Mouse (Mus musculus) MEL (cell line): ENCODE measurements around the gene Rfx4. TPM values are rescaled to one million over a fixed set of nuclear protein-coding genes. Genes with fewer than 3 reads are reported as not detected.

Experiments
- DNase-seq: peaks from one replicate; pipeline ENCODE4 v3.0.0; 2011; ENCODE audit warnings: low read depth, low spot score
- H3K27ac ChIP-seq: 2 replicates; pipeline ENCODE4 v1.5.1; 2012; ENCODE audit warnings: low read depth, mild to moderate bottlenecking, control low read depth, low read length, moderate library complexity; ENCODE audit not compliant: control insufficient read depth
- H3K27me3 ChIP-seq, 2 experiments: fragments of 150-350 bp in 1 of 2; sonication (generic) in 1 of 2; 2 replicates each; pipeline ENCODE4 v1.6.1; 2012; ENCODE audit warnings: low read length in 2 of 2, mild to moderate bottlenecking in 2 of 2, improper control_type of control experiment in 1 of 2, moderate library complexity in 1 of 2; ENCODE audit not compliant: insufficient read depth in 2 of 2, control insufficient read depth in 1 of 2
- H3K36me3 ChIP-seq, 2 experiments: 2 replicates each; pipeline ENCODE4 v1.6.1; 2012 to 2014; ENCODE audit warnings: low read length in 2 of 2, improper control_type of control experiment in 1 of 2, inconsistent platforms in 1 of 2, mild to moderate bottlenecking in 1 of 2; ENCODE audit not compliant: insufficient read depth in 2 of 2, control insufficient read depth in 1 of 2
- H3K4me1 ChIP-seq, 2 experiments: fragments of 150-350 bp in 1 of 2; sonication (generic) in 1 of 2; 2 replicates each; pipeline ENCODE4 v1.6.1; 2012; ENCODE audit warnings: low read length in 2 of 2, improper control_type of control experiment in 1 of 2, mild to moderate bottlenecking in 1 of 2; ENCODE audit not compliant: insufficient read depth in 2 of 2, control insufficient read depth in 1 of 2
- H3K4me3 ChIP-seq, 2 experiments: fragments of 150-350 bp in 1 of 2; sonication (generic) in 1 of 2; 2 replicates each; pipeline ENCODE4 v1.5.1; 2012; ENCODE audit warnings: low read depth in 2 of 2, low read length in 2 of 2, mild to moderate bottlenecking in 2 of 2, moderate library complexity in 2 of 2, control low read depth in 1 of 2, improper control_type of control experiment in 1 of 2; ENCODE audit not compliant: control insufficient read depth in 1 of 2, insufficient read depth in 1 of 2
- H3K79me2 ChIP-seq: 2 replicates; pipeline ENCODE4 v1.6.1; 2012; ENCODE audit warnings: mild to moderate bottlenecking, low read length, moderate library complexity; ENCODE audit not compliant: control insufficient read depth, poor library complexity, insufficient read depth
- H3K9ac ChIP-seq: 2 replicates; pipeline ENCODE4 v1.6.1; 2012; ENCODE audit warnings: low read depth, mild to moderate bottlenecking, control low read depth, low read length, moderate library complexity; ENCODE audit not compliant: control insufficient read depth, poor library complexity, severe bottlenecking
- H3K9me3 ChIP-seq: fragments of 150-350 bp; sonication (generic); replicated peaks from 2 replicates; pipeline ENCODE4 v1.6.1; 2012; ENCODE audit warnings: mild to moderate bottlenecking, low read length, improper control_type of control experiment, moderate library complexity; ENCODE audit not compliant: insufficient read depth
- CHD1 ChIP-seq: IDR thresholded peaks from 2 replicates; pipeline ENCODE4 v1.6.1; 2012; ENCODE audit warnings: low read depth, mild to moderate bottlenecking, inconsistent platforms, low read length, improper control_type of control experiment
- CTCF ChIP-seq, 3 experiments: IDR thresholded peaks in 2 of 3; conservative IDR thresholded peaks in 1 of 3; 2 replicates each; pipeline ENCODE4 v1.5.1; 2011 to 2012; ENCODE audit warnings: low read length in 3 of 3, low read depth in 2 of 3, mild to moderate bottlenecking in 2 of 3, improper control_type of control experiment in 1 of 3, inconsistent platforms in 1 of 3, mixed read lengths in 1 of 3, moderate library complexity in 1 of 3; ENCODE audit not compliant: control insufficient read depth in 1 of 3, insufficient read depth in 1 of 3, poor library complexity in 1 of 3, severe bottlenecking in 1 of 3
- E2F4 ChIP-seq: IDR thresholded peaks from 2 replicates; pipeline ENCODE4 v1.6.1; 2011; ENCODE audit warnings: low read depth, low read length, improper control_type of control experiment, borderline replicate concordance
- ELF1 ChIP-seq: IDR thresholded peaks from 2 replicates; pipeline ENCODE4 v1.6.1; 2014; ENCODE audit warnings: low read depth, mild to moderate bottlenecking, inconsistent platforms, low read length, improper control_type of control experiment, moderate library complexity
- ETS1 ChIP-seq: IDR thresholded peaks from 2 replicates; pipeline ENCODE4 v1.6.1; 2012; ENCODE audit warnings: low read depth, mild to moderate bottlenecking, inconsistent platforms, low read length, improper control_type of control experiment, moderate library complexity
- JUND ChIP-seq: IDR thresholded peaks from 2 replicates; pipeline ENCODE4 v1.6.1; 2011; ENCODE audit warnings: low read depth, mild to moderate bottlenecking, improper control_type of control experiment, low read length
- KAT2A ChIP-seq: conservative IDR thresholded peaks from 2 replicates; pipeline ENCODE4 v1.6.1; 2012; ENCODE audit warnings: low read depth, low read length, improper control_type of control experiment, inconsistent platforms
- MAFK ChIP-seq: IDR thresholded peaks from 2 replicates; pipeline ENCODE4 v1.6.1; 2011; ENCODE audit warnings: low read depth, mild to moderate bottlenecking, low read length, improper control_type of control experiment, borderline replicate concordance
- MAX ChIP-seq: IDR thresholded peaks from 2 replicates; pipeline ENCODE4 v1.6.1; 2011; ENCODE audit warnings: low read length, improper control_type of control experiment
- MEF2A ChIP-seq: IDR thresholded peaks from 2 replicates; pipeline ENCODE4 v1.6.1; 2014; ENCODE audit warnings: low read depth, mild to moderate bottlenecking, inconsistent platforms, low read length, improper control_type of control experiment; ENCODE audit not compliant: poor library complexity, insufficient replicate concordance, severe bottlenecking; ENCODE audit errors: extremely low read depth
- MYB ChIP-seq: IDR thresholded peaks from 2 replicates; pipeline ENCODE4 v1.6.1; 2011; ENCODE audit warnings: mild to moderate bottlenecking, low read depth, low read length, improper control_type of control experiment
- MYC ChIP-seq: IDR thresholded peaks from 2 replicates; pipeline ENCODE4 v1.6.1; 2011; ENCODE audit warnings: low read depth, mild to moderate bottlenecking, low read length, improper control_type of control experiment, moderate library complexity
- NRF1 ChIP-seq: IDR thresholded peaks from 2 replicates; pipeline ENCODE4 v1.6.1; 2014; ENCODE audit warnings: low read depth, mild to moderate bottlenecking, inconsistent platforms, low read length, improper control_type of control experiment, moderate library complexity; ENCODE audit not compliant: poor library complexity, insufficient read depth, severe bottlenecking
- POLR2A ChIP-seq, 2 experiments: IDR thresholded peaks; 2 replicates each; pipeline ENCODE4 v1.6.1; 2011 to 2012; ENCODE audit warnings: low read length in 2 of 2, mild to moderate bottlenecking in 2 of 2, control low read depth in 1 of 2, improper control_type of control experiment in 1 of 2, low read depth in 1 of 2, moderate library complexity in 1 of 2; ENCODE audit not compliant: control insufficient read depth in 1 of 2, insufficient read depth in 1 of 2, poor library complexity in 1 of 2
- POLR2AphosphoS2 ChIP-seq: IDR thresholded peaks from 2 replicates; pipeline ENCODE4 v1.6.1; 2011; ENCODE audit warnings: low read length, improper control_type of control experiment
- POLR2AphosphoS5 ChIP-seq: IDR thresholded peaks from 2 replicates; pipeline ENCODE4 v1.6.1; 2012; ENCODE audit warnings: low read depth, borderline replicate concordance, mild to moderate bottlenecking, inconsistent platforms, low read length, moderate library complexity, mixed read lengths
- SIN3A ChIP-seq: IDR thresholded peaks from 2 replicates; pipeline ENCODE4 v1.6.1; 2012; ENCODE audit warnings: low read length, improper control_type of control experiment, inconsistent platforms
- TCF12 ChIP-seq: IDR thresholded peaks from 2 replicates; pipeline ENCODE4 v1.6.1; 2014; ENCODE audit warnings: low read depth, mild to moderate bottlenecking, inconsistent platforms, low read length, improper control_type of control experiment, moderate library complexity
- UBTF ChIP-seq: IDR thresholded peaks from 2 replicates; pipeline ENCODE4 v1.6.1; 2012; ENCODE audit warnings: low read depth, mild to moderate bottlenecking, inconsistent platforms, low read length, improper control_type of control experiment, moderate library complexity, borderline replicate concordance; ENCODE audit not compliant: insufficient read depth
- USF1 ChIP-seq: IDR thresholded peaks from 2 replicates; pipeline ENCODE4 v1.6.1; 2014; ENCODE audit warnings: low read depth, mild to moderate bottlenecking, inconsistent platforms, low read length, improper control_type of control experiment, moderate library complexity
- ZMIZ1 ChIP-seq: IDR thresholded peaks from 2 replicates; pipeline ENCODE4 v1.6.1; 2012; ENCODE audit warnings: low read depth, mild to moderate bottlenecking, inconsistent platforms, low read length, improper control_type of control experiment, moderate library complexity
- polyA plus RNA-seq, 2 experiments: library from polyadenylated mRNA; stranded (reverse) in 1 of 2; unstranded in 1 of 2; fragments of >175 nt in 1 of 2; fragments of >200 nt in 1 of 2; gene quantifications; 2 replicates each; pipeline versions ENCODE4 v1.2.1 to v1.2.4; 2012; ENCODE audit warnings: low replicate concordance in 2 of 2, low read depth in 1 of 2; ENCODE audit not compliant: insufficient read length in 2 of 2, insufficient read depth in 1 of 2, missing spikeins in 1 of 2
- total RNA-seq: library from RNA; depleted of rRNA; stranded (reverse); fragments of 300-350 nt; gene quantifications from 2 replicates; pipeline ENCODE4 v1.2.3, GENCODE M21; 2012

Rfx4 gene
- total and polyA plus RNA-seq, 3 experiments, result not detected

DNA sequence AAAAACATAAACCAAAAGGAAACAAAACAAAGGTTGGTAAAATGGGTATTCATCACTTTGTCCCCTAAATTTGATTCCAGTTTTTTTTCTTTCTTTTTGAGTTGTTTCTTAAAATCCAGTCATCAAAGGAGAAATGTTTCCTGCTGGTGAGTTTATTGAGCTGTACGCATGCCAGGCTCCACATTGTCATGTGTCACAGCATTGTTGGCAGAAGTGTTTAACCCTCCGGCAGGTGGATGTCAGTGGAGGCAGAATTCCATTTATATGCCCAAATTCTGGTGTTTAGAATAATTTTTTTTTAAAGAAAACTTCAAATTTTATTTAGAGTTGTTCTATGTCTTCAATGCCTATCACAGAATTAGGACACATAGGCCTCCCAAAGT is 56.0 kb downstream of the Rfx4 start:
- no peaks in the 10 kb centered on the region for H3K36me3 ChIP-seq
- TF ChIP-seq POLR2A (IDR thresholded peaks at IDR 0.05; ENCODE audit: control insufficient read depth in 1 of 2, insufficient read depth in 1 of 2, low read depth in 1 of 2, low read length in 2 of 2, poor library complexity in 1 of 2) (no peak), NRF1 (no peak), POLR2AphosphoS5 (no peak), JUND (no peak)
- TF ChIP-seq, all 39 proteins: peak for 0
- Histone ChIP-seq H3K27me3 (peaks cover 5 to 6% of the 10 kb centered on the region in 2 experiments; a peak in 3 of 4 replicates), H3K9ac (no peak overlapping the region), H3K4me3 (no peak overlapping the region), H3K9me3 (no peaks in the 10 kb centered on the region), H3K79me2 (no peaks in the 10 kb centered on the region), H3K4me1 (no peaks in the 10 kb centered on the region), H3K27ac (no peak overlapping the region)
- no peak for DNase-seq

- no peak for DNase-seq
- Histone ChIP-seq H3K27ac (no peak overlapping the region), H3K79me2 (no peaks in the 10 kb centered on the region)
These were observed 60.0 kb downstream of the Rfx4 start for GRCm38 (mm10) chr10:84815676-84816436.

More at GRCm38 (mm10) chr10:84815676-84816436, 60.0 kb downstream of the Rfx4 start:
- H3K4me1 ChIP-seq, result peaks cover 0 to 7% of the 10 kb centered on the region in 2 experiments; a peak in 2 of 4 replicates
- TF ChIP-seq E2F4, result no peak
- no peak for TF ChIP-seq MEF2A
- TF ChIP-seq UBTF, result no peak
- no peak for TF ChIP-seq ELF1
- TF ChIP-seq ETS1, result no peak
- TF ChIP-seq SIN3A, result no peak
- no peak for TF ChIP-seq POLR2AphosphoS2
- no peak for TF ChIP-seq ZMIZ1
- no peak for TF ChIP-seq MYB
- no peak for TF ChIP-seq MYC
- TF ChIP-seq CHD1, result no peak
- TF ChIP-seq TCF12, result no peak
- no peak for TF ChIP-seq CTCF (IDR thresholded peaks at IDR 0.05 in 2 of 3, conservative IDR thresholded peaks at IDR 0.05 in 1 of 3; ENCODE audit: control insufficient read depth in 1 of 3, insufficient read depth in 1 of 3, low read depth in 2 of 3, low read length in 3 of 3, poor library complexity in 1 of 3, severe bottlenecking in 1 of 3)
- no peak for TF ChIP-seq KAT2A
- TF ChIP-seq MAFK, result no peak
- no peak for TF ChIP-seq MAX
- no peak for TF ChIP-seq USF1
- TF ChIP-seq, all 39 proteins: peak for 0
- H3K36me3 ChIP-seq, result peaks cover 0 to 6% of the 10 kb centered on the region in 2 experiments; a peak in 2 of 4 replicates
- H3K27me3 ChIP-seq, result peaks cover 5 to 6% of the 10 kb centered on the region in 2 experiments; a peak in 3 of 4 replicates
- H3K9ac ChIP-seq, result no peak overlapping the region
- H3K9me3 ChIP-seq, result no peaks in the 10 kb centered on the region
- no peak overlapping the region for H3K4me3 ChIP-seq
